Mouse (Mus musculus): ENCODE measurements around the gene Btrc. TPM values are rescaled to one million over a fixed set of nuclear protein-coding genes. Genes with fewer than 3 reads are reported as not detected.

Gene Btrc
- total and polyA plus RNA-seq, 3 experiments: 11.0 to 20.7 (median 14.0) TPM

- Histone ChIP-seq H3K4me2 (ENCODE audit: insufficient read depth, low read depth, poor library complexity, severe bottlenecking) (no peak overlapping the region), H3K9ac (ENCODE audit: insufficient read depth, low read depth) (no peak overlapping the region), H3K36me3 (replicated peaks in 1 of 2; ENCODE audit: control insufficient read depth in 1 of 2, insufficient read depth in 1 of 2, low read length in 1 of 2) (no peaks in the 10 kb centered on the region), H3K27me3 (replicated peaks) (no peaks in the 10 kb centered on the region), H3K9me3 (replicated peaks; ENCODE audit: low read length) (no peaks in the 10 kb centered on the region), H3K79me2 (replicated peaks; ENCODE audit: control insufficient read depth, extremely low read depth, insufficient read depth, poor library complexity, severe bottlenecking) (no peaks in the 10 kb centered on the region), H3K27ac (ENCODE audit: insufficient read depth, low read depth) (no peak overlapping the region), H3K4me3 (replicated peaks in 1 of 3; ENCODE audit: low read depth in 2 of 3, low read length in 2 of 3, poor library complexity in 1 of 3) (no peak overlapping the region), H3K4me1 (ENCODE audit: control insufficient read depth in 1 of 2, insufficient read depth in 2 of 2) (no peaks in the 10 kb centered on the region)
- DNase-seq (ENCODE audit: extremely low read depth): no peak
- TF ChIP-seq E2F4 (IDR thresholded peaks at IDR 0.05; ENCODE audit: insufficient replicate concordance, low read depth, low read length) (no peak), HCFC1 (IDR thresholded peaks at IDR 0.05; ENCODE audit: low read depth, low read length) (no peak), CHD1 (IDR thresholded peaks at IDR 0.05; ENCODE audit: low read depth, low read length) (no peak), ETS1 (conservative IDR thresholded peaks at IDR 0.05; ENCODE audit: low read depth, low read length) (no peak), KAT2A (IDR thresholded peaks at IDR 0.05; ENCODE audit: insufficient replicate concordance, low read length) (no peak), SIN3A (IDR thresholded peaks at IDR 0.05; ENCODE audit: low read length) (no peak), PAX5 (IDR thresholded peaks at IDR 0.05; ENCODE audit: low read length) (no peak), TCF12 (IDR thresholded peaks at IDR 0.05; ENCODE audit: low read depth, low read length) (no peak), CHD2 (IDR thresholded peaks at IDR 0.05; ENCODE audit: low read length) (no peak), USF2 (conservative IDR thresholded peaks at IDR 0.05; ENCODE audit: low read depth, low read length) (no peak), NELFE (IDR thresholded peaks at IDR 0.05; ENCODE audit: low read depth, low read length) (no peak)
- dilution Hi-C loops (cut with MboI; ENCODE audit: extremely low pct_ligation_motif_present, extremely low pct_unique_long_range_greater_than_20kb, low sequenced_read_pairs) (no loop called here), in situ Hi-C loops (cut with MboI; ENCODE audit: low pct_ligation_motif_present, low pct_unique_long_range_greater_than_20kb, low sequenced_read_pairs) (no loop called here)
Measured at GRCm38 (mm10) chr19:45336718-45337117, 26.8 kb upstream of the Btrc start.

DNA sequence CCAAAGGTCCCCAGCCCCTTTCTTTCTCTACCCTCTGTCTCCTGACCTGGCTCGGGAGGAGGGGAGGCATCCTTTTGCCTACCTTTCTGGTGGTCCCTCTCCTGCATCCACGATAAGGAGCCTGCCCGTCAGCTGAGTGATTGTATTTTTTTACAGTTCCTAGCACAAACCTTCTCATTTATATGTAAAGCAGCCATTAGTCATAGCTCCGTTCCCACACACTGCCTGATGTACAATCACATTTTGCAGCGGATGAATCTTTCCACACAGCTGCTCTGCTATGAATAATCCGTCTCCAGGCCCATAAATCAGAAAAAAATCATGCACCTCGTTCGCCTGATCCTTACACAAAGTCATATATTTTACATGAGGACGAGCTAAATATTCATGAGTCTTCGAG is 25.4 kb upstream of the Btrc start:
- Histone ChIP-seq H3K4me3 (replicated peaks in 1 of 3; ENCODE audit: low read depth in 2 of 3, low read length in 2 of 3, poor library complexity in 1 of 3) (no peak overlapping the region), H3K36me3 (replicated peaks in 1 of 2; ENCODE audit: control insufficient read depth in 1 of 2, insufficient read depth in 1 of 2, low read length in 1 of 2) (no peaks in the 10 kb centered on the region), H3K79me2 (replicated peaks; ENCODE audit: control insufficient read depth, extremely low read depth, insufficient read depth, poor library complexity, severe bottlenecking) (no peaks in the 10 kb centered on the region), H3K9me3 (replicated peaks; ENCODE audit: low read length) (no peaks in the 10 kb centered on the region), H3K4me1 (ENCODE audit: control insufficient read depth in 1 of 2, insufficient read depth in 2 of 2) (no peaks in the 10 kb centered on the region), H3K27ac (ENCODE audit: insufficient read depth, low read depth) (no peak overlapping the region), H3K27me3 (replicated peaks) (no peaks in the 10 kb centered on the region), H3K9ac (ENCODE audit: insufficient read depth, low read depth) (no peak overlapping the region), H3K4me2 (ENCODE audit: insufficient read depth, low read depth, poor library complexity, severe bottlenecking) (no peak overlapping the region)
- DNase-seq (ENCODE audit: extremely low read depth): no peak
- in situ Hi-C loops (cut with MboI; ENCODE audit: low pct_ligation_motif_present, low pct_unique_long_range_greater_than_20kb, low sequenced_read_pairs): no loop called here
- TF ChIP-seq E2F4 (IDR thresholded peaks at IDR 0.05; ENCODE audit: insufficient replicate concordance, low read depth, low read length) (no peak), POLR2A (IDR thresholded peaks at IDR 0.05; ENCODE audit: low read depth, low read length) (no peak), TCF12 (IDR thresholded peaks at IDR 0.05; ENCODE audit: low read depth, low read length) (no peak), MYC (IDR thresholded peaks at IDR 0.05; ENCODE audit: low read depth, low read length) (no peak), GABPA (IDR thresholded peaks at IDR 0.05; ENCODE audit: insufficient replicate concordance, low read depth, low read length) (no peak), NELFE (IDR thresholded peaks at IDR 0.05; ENCODE audit: low read depth, low read length) (no peak), JUND (conservative IDR thresholded peaks at IDR 0.05; ENCODE audit: low read depth, low read length) (no peak), IRF4 (IDR thresholded peaks at IDR 0.05; ENCODE audit: low read depth, low read length) (no peak), MAFK (IDR thresholded peaks at IDR 0.05; ENCODE audit: insufficient replicate concordance, low read length) (no peak), HCFC1 (IDR thresholded peaks at IDR 0.05; ENCODE audit: low read depth, low read length) (no peak), USF1 (IDR thresholded peaks at IDR 0.05; ENCODE audit: low read depth, low read length) (no peak), SIN3A (IDR thresholded peaks at IDR 0.05; ENCODE audit: low read length) (no peak), MXI1 (IDR thresholded peaks at IDR 0.05; ENCODE audit: low read depth, low read length) (no peak), EP300 (IDR thresholded peaks at IDR 0.05; ENCODE audit: low read length) (no peak), RCOR1 (conservative IDR thresholded peaks at IDR 0.05; ENCODE audit: low read depth, low read length) (no peak), JUN (IDR thresholded peaks at IDR 0.05; ENCODE audit: insufficient read depth, low read depth, low read length) (no peak), CHD2 (IDR thresholded peaks at IDR 0.05; ENCODE audit: low read length) (no peak)
- dilution Hi-C loops (cut with MboI; ENCODE audit: extremely low pct_ligation_motif_present, extremely low pct_unique_long_range_greater_than_20kb, low sequenced_read_pairs): no loop called here

All from CH12.LX (cell line).